Mouse (Mus musculus) kidney, postnatal 14 days (tissue): ENCODE data around the gene Scn10a.

ENCODE experiments used
- DNase-seq: peaks from one replicate; pipeline ENCODE4 v3.0.0; 2022; ENCODE audit warnings: mixed read lengths

The Scn10a gene

DNA sequence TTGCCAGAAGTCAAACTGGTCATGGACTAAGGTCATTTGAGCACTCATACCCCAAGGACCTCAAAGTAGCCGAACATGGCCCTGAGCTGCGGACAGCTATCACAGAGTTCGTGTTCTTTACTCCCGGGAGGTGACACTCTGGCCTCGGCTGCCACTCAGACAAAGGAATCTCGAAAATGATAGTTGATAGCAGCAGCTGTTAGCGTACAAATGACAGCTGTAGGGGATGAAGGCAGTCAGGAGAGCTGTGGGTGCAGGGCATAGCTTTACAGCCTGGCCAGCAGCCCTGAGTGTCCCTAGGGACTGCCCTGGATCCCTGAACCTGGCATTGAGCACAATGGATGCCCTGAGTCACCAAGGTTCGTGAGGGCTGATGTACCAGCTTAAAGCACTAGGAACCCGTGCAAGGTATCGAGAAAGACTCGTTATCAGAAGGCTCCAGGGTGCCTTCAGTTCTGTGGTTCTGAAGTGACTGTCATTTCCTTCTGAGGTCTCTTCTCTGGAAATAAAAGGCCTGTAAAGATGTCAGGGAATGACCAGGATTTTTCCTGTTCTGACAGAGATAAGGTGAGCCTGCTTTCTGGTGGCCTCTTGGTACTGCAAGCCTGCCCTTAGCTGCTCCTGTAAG is 84.8 kb downstream of the Scn10a start:
- DNase-seq: no peak

- DNase-seq: no peak
These were observed 85.6 kb downstream of the Scn10a start for GRCm38 (mm10) chr9:119633475-119633874.

DNA sequence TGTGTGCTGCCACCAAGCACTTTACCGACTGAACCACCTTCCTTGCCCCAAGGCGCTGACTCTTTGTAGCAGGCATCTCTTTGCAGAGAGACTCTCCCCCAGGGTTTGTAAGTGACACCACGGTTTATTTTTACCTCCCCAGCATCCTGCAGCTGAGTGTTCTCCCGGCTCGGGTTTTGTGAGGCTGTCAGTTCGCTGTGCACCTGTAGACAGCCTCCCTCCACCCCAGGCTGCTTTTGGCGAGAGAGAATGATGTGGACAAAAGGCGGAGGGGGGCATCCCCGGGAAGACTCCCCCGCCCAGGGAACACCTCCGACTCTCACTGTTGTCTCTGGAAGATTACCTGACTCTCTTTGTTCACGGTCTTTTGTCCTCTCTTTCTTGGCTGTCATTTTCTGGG is 86.3 kb downstream of the Scn10a start:
- no peak for DNase-seq

DNA sequence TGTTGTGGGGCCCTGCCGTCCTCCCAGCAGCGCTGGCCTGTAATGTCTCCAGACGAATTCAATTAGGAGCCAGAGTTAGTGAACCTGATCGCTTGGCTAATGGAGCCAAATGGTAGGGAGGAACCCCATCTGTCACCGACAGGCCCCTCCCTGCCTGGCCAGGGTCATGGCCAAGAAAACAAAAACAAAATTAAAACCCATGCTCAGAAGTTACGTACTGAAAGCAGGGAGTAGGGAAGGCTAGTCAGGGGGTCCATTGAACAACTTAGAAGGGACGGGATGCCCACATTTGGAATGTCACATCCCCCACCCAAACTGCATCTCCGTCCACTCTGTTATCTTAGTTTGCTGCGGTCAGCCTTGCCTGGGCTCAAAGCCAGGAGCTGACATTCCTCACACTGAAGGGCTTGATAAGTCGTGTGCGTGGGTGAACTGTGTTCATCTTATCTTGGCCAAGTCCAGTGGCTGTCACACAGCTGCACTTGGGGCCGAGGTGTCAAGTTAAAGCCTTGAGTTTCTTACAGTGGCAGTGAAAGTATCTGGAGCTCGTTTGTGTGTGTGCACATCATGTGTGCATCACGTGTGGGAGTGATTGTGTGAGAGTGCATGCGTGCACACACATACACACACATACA is 87.1 kb downstream of the Scn10a start:
- peak; percentile 36 for DNase-seq

DNA sequence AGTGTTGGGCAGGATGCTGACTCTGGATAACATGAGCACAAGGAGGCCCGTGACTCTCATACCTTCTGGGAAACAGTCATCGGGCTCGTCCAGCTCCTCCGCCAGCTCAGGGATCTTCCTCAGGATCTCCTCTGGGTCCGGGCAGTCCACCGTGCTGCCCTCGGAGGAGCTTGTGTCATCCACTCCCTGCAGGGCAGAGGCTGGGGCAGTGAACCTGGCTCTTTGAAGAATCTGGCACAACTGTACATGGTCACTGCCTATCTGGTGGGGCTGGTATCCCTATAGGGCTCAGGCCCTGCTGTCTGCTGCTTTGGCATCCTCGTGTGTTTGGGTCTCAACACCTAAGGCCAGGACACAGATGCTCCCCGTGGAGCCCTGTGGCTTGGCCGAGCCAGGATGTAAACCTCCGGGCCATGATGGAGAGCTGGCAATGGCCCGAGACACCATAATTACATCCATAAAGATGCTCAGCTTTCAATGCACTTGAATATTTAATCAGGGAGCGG is 87.7 kb downstream of the Scn10a start:
- DNase-seq: no peak

- DNase-seq: no peak
These were observed 90.3 kb downstream of the Scn10a start for GRCm38 (mm10) chr9:119628690-119629268.

DNA sequence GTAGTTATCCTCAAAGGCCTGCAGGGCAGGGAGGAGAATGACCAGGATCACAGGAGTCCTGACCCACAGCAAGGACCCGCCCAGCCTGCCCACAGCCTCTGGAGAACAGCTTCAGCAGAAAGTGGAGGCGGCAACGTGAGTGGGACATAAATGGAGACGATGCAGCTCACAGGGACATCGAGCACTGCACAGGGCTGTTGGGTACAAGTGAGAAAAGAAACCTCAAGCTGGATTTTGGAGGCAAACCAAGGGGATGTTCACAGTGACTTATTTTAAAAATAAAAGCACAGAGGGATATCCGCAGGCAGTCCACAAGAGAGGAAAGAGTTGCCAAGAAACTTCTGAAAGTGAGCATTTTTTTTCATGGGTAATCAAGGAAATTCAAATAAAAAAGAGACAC is 91.9 kb downstream of the Scn10a start:
- no peak for DNase-seq

- DNase-seq: no peak
These were observed 95.0 kb downstream of the Scn10a start for GRCm38 (mm10) chr9:119624151-119624550.

GRCm38 (mm10) chr9:119614798-119615197 is 104.3 kb downstream of the Scn10a start:
- DNase-seq: no peak

DNA sequence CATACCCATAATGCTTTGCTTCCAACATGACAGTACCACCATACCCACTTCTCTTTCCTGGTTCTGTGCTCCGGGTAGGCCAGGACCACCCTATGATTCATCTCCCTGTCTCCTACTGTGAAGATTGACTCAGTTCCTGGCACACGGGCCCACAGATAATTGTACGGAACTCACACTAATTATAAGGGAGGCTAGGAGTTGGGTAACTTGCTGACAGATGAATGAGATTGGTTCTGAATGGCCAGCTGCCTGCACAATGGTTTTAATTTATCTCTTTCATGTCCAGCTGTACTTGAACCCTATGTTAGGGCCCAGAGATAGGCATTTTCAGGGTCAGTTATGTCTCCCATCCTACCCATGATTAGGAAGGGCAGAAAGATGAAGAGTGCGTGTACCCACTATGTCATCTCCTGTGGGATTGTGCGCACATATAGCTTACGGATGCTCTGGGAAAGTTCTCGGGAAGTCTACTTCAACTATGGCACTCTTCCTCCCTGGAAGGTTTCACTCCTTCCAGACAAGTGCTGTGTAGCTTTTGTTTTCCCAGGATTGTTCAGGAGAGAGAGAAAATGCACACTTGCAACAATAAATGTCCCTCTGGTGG is 108.5 kb downstream of the Scn10a start:
- DNase-seq: no peak

DNA sequence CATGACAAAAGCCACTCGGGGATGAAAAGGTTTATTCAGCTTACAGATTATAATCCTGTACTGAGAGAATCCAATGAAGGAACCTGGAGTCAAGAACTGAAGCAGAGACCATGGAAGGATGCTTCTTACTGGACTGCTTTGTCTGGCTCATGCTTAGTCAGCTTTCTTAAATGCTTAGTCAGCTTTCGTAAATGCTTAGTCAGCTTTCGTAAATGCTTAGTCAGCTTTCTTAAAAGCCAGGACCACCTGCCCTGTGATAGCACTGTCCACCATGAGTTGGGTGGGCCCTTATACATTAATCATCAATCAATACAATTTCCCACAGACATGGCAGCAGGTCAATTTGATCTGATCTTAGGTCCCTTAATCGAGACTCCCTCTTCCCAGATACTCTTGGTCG is 112.2 kb downstream of the Scn10a start:
- no peak for DNase-seq

DNA sequence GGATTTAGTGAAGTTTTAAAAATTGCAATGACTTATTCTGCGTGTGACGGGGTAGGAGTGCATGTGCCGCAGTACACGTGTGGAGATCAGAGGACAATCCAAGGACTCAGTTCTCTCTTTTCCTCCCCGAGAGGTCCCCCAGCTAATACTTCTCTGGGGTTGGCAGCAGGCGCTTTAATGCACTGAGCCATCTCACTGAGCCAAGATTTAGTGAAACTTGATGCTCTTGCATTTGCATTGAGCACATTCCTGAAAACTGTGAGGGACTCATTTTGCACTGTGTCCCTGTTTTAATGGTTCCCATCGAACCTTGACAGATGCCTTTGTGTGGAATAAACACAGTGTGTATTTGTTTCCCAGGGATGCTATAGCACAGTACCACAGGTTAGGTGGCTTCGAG is 114.5 kb downstream of the Scn10a start:
- no peak for DNase-seq

DNA sequence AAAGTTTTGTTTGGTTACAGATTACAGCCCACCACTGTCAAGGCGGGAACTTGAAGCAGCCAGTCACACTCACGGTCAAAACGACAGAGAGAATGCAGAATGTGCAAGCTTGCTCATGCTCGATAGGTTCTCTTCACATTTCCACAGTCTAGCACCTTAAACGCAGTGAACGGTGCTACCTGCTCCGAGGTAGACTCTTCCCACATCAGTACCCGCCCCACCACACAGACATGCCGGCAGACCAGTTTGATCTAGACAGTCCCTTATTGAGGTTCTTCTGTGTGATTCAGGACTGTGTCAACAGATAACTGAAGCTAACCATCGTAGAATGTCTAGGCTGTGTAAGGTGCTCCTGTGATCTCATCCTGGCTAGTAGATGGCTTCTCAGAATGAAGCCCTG is 120.6 kb downstream of the Scn10a start:
- DNase-seq: no peak

GRCm38 (mm10) chr9:119597332-119597731 is 121.8 kb downstream of the Scn10a start:
- no peak for DNase-seq

- no peak for DNase-seq
These were observed 129.5 kb downstream of the Scn10a start for GRCm38 (mm10) chr9:119589592-119589991.

GRCm38 (mm10) chr9:119588763-119589449 is 130.2 kb downstream of the Scn10a start:
- DNase-seq: no peak

DNA sequence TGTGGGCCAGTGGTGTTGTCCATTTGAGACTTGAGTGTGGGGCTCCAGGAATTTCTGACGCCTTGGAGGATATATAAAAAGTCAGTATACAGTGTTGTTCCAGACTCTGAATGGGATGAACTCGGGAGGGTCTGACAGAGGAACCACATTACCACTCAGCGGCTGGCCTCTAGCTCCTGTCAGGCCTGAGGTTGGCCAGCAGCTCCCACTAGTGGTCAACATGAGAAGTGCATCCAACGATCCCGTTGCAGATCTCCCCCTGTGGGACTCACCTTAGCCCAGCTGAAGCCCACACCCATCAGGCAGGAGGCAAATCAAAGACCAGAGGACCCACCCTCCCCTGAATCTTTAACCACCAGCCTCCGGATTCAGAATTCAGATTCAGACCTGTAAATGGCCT is 138.5 kb downstream of the Scn10a start:
- DNase-seq: peak; percentile 80

DNA sequence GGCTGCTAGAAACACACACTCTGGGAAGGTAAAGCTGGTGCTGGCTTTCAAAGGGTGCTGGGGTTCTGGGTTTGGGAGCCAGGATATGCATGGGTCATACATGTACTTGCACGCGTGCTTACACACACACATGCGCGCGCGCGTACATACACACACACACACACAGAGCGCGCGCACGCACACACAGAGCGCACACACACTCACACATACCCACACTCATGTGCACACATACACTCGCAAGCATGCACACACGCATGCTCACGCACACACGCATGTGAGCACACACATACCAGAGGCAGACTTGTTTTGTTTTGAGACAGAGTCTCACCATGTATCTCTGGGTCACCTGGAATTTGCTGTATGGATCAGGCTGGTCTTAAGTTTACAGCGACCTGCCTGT is 138.9 kb downstream of the Scn10a start:
- DNase-seq: no peak

DNA sequence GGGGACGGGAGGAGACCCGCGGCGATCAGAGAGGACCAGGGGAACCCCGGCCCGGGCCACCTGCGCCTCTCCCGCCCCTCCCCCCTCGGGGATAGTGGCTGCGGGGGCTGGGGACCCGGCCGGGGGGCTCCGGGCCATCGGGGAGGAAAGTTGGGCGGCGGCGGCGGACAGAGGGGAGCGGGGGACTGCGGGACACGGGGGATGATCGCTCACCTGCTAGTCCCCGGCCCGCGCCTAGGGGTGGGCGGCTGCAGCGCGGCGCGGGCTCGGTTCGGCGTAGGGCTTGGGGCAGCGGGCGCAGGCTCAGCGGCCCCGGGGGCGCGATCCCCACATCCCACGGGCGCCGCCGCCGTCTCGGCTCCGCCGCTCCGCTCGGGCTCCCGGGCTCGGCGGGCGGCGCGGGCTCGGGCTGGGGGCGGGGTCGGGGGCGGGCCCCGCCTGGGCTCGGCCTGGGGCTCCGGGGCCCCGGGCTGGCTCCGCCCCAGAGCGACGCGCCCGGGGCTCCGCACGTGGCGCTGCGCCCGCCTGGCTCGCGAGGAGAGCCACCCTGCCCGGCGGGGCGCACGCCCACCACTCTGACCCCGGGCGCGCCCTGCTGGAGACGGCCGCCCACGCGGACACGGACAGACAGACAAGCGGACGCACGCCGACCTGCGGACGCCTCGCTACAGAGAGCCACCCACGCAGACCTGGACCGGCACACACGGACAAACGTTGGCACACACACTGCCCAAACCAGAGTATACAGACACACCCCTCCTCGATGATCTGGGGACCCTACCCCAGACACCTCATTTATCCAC is 140.3 kb downstream of the Scn10a start, which contains the start of gene Scn5a:
Scn5a (minus strand) TSS at position 381 of the 803 bp plus-strand sequence.
- peak; percentile 36 for DNase-seq

GRCm38 (mm10) chr9:119578311-119578635 is 140.8 kb downstream of the Scn10a start:
- DNase-seq: no peak

- no peak for DNase-seq
These were observed 142.1 kb downstream of the Scn10a start for GRCm38 (mm10) chr9:119576977-119577376.

- no peak for DNase-seq
These were observed 143.4 kb downstream of the Scn10a start for GRCm38 (mm10) chr9:119575732-119576131.
